Mouse (Mus musculus): ENCODE measurements around the gene Gripap1.
A peak's percentile ranks its signal among the peaks of the same experiment; 100 is the strongest.
"Not testable (repeated sequence)": the region's sequence is repeated elsewhere in the genome, so short reads cannot be mapped to it uniquely, and the experiment has no call there.

Gripap1 gene

DNA sequence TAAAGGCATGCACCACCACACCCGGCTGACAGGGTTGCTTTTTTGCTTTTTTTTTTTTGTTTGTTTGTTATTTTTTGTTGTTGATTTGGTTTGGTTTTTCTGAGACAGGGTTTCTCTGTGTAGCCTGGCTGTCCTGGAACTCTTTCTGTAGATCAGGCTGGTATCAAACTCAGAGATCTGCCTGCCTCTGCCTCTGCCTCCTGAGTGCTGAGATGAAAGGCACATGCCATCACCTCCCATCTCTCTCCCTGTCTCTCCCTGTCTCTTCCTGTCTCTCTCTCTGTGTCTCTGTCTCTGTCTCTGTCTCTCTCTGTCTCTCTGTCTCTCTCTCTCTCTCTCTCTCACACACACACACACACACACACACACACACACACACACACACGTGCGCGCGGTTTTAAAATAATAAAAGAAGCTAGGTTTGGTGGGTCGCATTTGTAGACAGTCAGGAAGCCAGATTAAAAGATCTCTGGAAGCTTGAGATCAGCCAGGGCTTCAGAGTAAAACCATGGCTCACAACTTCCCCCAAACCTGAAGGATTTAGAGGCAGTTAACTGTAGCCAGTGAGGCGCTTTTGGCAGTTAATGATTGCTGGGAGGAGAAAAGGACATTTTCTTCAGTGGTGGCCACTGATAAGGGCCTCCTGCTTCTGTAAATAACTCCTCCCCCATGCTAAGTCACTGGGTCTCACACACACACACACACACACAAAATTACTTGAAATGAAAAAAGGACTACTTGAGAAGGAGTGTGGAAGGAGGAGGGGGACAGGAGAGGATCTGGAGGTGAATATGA is 10.9 kb upstream of the Gripap1 start:
- ATAC-seq (ENCODE audit: insufficient number of reproducible peaks, low FRiP score, low TSS enrichment): no peak

DNA sequence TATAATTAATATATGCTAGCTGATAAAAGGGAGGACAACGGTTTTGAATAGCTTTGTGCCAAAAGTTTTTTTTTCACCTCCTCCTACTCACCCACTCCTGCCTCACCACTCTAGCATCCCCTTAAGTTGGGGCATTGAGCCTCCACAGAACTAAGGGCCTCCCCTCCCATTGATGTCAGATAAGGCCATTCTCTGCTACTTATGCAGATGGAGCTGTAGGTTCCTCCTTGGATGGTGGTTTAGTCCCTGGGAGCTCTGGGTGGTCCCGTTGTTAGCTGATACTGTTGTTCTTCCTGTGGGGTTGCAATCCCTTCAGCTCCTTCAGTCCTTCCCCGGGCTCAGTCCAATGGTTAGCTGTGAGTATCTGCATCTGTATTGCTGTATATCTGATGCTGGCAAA is 10.3 kb upstream of the Gripap1 start:
- ATAC-seq (ENCODE audit: insufficient number of reproducible peaks, low FRiP score, low TSS enrichment): no peak

DNA sequence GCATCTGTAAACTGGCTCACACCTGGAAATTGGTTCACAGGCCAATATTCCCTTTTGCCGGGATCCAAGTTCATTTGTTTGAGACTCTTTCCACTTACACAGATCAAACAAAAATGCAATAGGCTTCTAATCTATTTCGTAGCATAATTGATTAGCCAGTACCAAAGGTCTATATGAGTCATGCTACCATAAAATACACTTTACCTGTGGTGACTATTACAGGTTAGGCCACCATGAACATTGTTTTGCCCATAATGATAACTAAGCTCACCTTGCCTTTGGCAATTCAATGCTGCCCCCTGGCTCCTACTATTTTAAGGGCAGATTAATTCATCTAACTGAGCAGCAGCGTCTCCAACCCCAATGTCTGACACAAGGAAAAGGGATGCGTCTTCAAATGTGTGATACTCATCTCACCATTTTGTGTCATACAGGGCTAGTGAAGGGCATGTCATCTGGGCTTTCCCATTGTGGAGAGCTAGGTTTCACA is 6.9 kb upstream of the Gripap1 start:
- no peak for ATAC-seq (ENCODE audit: insufficient number of reproducible peaks, low FRiP score, low TSS enrichment)

DNA sequence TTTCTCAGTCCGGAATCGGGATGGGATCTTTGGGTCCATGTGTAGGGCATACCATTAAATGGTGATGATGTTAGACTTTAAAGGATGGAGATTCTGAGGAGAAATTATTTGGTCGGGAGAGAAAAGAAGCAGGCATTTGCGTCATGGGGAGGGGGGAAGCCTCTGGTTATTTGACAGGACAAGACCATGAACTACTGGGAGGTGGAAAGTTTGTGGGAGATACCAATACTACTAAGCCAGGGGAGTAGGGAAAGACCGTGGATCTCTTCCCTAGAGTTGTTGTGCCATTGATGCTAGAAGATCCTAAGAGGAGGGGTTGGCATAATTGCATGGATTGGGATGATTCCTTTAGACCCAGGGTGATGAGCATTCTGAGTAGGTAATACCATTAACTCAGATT is 744 bp downstream of the Gripap1 start:
- no peak for ATAC-seq (ENCODE audit: insufficient number of reproducible peaks, low FRiP score, low TSS enrichment)

DNA sequence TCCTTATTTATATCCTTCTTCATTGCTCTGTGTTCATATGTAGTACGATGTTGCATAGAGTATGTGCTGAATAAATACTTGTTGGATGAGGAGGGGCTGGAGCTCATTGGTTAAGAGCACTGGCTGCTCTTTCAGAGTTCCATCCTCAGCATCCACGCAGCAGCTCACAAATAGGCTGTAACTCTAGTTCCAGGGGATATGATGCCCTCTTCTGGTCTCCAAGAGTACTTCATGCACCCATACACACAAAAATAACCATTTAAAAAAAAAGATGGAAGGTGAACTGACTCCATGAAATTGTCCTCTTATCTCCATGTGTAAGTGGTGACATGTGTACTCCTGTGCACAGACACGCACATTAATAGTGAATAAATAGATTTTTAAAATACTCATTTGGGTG is 3.8 kb downstream of the Gripap1 start:
- ATAC-seq (ENCODE audit: insufficient number of reproducible peaks, low FRiP score, low TSS enrichment): no peak

DNA sequence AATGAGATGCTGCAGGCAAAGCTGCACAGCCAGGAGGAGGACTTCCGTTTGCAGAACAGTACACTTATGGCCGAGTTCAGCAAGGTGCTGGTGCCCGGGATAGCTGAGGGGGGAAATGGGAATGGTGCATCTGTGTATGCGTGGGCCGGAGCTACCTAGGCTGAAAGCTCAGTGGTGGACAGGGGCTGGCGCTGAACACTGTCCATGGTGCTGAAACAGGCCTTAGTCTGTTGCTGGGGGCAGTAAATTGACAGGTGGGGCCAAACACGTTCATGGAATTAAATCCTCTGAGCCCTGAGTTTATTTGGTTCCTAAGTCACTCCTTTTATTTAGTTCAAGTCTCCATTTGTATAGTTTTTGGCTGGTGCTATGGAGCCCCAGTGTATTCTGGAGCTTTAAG is 5.5 kb downstream of the Gripap1 start:
- no peak for ATAC-seq (ENCODE audit: insufficient number of reproducible peaks, low FRiP score, low TSS enrichment)

DNA sequence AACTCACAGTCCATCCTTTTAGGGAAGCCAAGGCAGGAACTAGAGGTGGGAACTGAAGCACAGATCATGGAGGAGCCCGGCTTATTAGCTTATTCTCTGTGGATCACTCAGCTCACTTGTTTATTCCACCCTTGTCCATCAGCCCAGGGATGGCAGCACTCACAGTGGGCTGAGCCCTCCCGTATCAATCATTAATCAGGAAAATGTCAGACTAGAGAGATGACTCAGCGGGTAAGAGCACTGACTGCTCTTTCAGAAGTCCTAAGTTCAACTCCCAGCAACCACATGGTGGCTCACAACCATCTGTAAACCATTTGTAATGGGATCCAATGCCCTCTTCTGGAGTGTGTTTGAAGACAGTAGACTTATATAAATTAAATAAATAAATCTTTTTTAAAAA is 7.8 kb downstream of the Gripap1 start:
- ATAC-seq (ENCODE audit: insufficient number of reproducible peaks, low FRiP score, low TSS enrichment): no peak

DNA sequence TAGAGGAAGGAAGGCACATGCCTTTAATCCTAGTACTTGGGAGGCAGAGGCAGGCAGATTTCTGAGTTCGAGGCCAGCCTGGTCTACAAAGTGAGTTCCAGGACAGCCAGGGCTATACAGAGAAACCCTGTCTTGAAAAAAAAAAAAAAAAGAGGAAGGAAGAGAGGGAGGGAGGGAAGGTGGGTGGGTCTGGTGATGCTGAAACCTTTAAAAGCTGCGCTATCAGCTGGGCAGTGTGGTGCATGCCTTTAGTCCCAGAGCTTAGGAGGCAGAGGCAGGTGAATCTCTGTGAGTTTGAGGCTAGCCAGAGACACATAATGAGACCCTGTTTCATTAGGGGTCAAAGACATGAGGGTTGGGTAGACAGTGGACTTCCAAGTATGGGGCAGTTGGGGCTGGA is 12.6 kb downstream of the Gripap1 start:
- not testable (repeated sequence) for ATAC-seq (ENCODE audit: insufficient number of reproducible peaks, low FRiP score, low TSS enrichment)

DNA sequence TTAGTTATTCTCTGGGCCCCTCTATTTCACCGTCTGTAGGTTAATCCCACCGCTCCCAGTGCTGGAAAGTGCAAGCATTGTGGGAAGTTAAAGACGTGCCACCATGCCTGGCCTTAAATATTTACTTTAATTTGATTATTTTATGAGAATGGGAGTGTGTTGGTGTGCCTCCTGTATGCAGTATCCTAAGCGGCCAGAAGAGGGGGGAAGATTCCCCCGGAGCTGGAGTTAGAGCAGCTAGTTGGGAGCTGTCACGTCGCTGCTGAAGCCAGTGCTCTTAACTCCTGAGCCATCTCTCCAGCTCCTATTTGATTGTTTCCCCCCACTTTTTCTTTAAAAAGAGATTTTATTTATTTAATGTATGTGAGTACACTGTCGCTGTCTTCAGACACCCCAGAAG is 25.5 kb downstream of the Gripap1 start:
- ATAC-seq (ENCODE audit: insufficient number of reproducible peaks, low FRiP score, low TSS enrichment): not testable (repeated sequence)

DNA sequence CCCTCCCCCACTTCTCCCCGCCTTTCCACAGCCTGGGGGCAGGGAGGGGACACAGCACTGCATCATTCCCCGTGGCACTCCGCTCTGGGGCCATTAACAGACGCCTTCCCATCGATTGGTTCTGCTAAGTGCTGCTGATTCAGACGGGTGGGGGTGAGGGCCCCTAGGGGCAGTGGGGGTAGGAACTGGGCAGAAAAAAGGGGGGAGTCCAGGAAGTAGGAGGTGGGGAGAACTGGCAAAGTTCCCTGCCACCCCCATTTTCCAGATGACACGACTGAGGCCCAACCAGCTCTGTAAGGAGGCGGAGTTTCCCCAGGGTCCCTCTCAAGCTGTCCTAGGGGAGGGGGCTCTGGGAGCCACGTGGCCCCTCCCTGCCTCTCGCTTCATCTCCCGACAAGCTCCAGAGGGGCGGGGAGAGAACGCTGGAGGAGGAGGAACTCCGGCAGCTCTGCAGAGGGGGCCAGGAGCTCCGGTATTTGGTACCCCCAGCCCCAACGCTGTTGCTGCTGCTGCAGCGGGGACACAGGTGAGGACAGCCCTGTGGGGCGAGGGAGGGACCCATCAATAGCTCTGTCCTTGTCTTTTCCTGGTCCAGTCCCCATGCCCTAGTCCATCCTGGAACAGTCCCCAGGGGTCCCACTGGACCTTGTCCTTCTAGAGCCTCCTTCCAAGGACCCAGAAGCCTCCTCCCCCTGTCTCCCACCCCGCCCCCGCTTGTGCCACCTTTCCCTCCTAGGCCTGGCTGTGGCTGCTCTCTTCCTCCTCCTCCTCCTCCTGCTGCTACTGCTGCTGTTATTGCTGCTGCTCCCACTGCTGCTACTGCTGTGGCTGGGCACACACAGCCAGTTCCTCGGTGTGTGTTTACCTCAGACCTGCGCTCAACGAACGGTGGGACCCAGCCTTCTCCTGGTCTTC is 32.6 kb downstream of the Gripap1 start, which contains the start of gene Kcnd1:
Kcnd1 (plus strand) TSS at position 425 of the 915 bp plus-strand sequence.
- peak; percentile 6; the same call in 1 of the 2 replicates for ATAC-seq (ENCODE audit: insufficient number of reproducible peaks, low FRiP score, low TSS enrichment)

DNA sequence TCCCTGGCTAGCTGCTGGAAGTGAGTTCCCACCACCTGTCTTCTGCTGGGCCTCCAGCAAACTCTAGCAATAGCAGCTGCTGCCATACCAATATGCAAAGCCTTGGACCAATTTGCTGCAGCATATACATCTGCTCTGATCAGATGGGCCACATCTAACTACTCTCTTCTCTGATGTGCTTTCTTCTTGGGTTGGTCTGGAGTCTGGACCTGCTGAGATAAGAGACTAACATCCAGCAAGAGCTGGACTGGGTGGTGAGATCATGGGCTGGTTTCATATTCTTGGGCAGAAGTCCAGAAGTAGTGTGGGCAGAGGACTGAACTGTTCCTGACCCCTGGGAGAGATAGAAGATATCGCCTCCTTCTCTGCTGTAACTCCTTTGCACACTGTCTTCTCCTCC is 47.6 kb downstream of the Gripap1 start:
- ATAC-seq (ENCODE audit: insufficient number of reproducible peaks, low FRiP score, low TSS enrichment): no peak

DNA sequence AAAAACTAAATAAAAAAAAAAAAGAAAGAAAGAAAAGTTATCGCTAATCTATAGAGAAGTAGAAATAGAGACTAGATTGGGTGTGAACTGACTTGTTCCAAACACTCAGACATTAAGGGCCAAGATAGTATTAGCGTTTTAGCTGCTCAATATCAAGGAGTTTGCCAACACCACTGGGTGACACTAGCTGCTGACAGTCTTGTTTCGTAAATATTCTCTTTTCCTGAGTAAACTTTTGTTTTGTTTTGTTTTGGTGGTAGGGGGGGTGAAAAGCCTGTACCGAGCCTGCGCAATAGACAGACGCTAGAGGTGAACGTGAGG is 51.2 kb downstream of the Gripap1 start:
- ATAC-seq (ENCODE audit: insufficient number of reproducible peaks, low FRiP score, low TSS enrichment): no peak

DNA sequence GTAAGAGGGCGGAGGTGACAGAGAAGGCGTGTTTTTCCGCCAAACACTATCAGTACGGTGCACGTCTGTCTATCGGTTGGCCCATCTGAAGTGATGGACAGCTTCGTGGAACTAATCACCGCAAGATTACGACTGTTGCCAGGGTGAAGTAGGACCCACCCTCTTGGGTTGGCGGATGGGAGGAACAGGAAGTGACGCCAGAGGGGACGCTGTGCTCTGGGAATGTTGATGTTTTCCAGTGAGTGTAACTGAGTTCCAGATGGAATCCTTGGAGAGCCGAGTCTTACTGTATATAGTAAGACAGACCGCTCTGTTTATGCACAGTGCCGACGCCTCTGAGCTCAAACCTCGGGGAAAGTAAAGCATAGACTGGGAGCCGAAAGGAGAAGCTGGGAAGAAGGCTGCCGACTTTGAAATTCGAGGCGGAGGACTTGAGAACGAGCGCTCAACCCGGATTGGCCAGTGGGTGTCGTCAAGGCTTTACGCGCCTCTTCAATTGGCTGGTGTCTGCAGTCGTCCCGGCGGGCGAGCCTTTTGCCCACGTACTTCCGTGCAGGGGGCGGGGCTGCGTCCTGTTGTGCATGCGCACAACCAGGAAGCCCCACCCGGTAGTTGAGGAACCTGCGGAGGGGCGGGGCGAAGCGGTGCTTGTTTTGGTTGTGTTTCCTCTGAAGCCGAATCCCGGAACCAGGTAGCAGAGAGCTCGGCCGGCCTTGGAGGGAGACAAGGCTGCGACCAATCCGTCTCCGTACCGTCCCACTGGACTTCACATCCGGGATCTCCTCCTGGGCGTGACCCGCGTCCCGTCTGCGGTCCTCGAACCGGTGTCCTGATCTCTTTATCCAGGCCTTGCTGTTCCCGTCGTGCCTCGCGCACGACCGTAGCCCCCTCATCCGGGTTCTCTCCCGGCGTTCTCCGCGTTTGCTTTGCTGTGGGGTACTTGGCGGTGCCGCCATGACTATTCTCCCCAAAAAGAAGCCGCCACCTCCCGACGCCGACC is 51.9 kb downstream of the Gripap1 start, which contains the start of gene Otud5:
Otud5 (plus strand) TSS at position 202 of the 1,000 bp plus-strand sequence.
- ATAC-seq (ENCODE audit: insufficient number of reproducible peaks, low FRiP score, low TSS enrichment): peak; percentile 97

DNA sequence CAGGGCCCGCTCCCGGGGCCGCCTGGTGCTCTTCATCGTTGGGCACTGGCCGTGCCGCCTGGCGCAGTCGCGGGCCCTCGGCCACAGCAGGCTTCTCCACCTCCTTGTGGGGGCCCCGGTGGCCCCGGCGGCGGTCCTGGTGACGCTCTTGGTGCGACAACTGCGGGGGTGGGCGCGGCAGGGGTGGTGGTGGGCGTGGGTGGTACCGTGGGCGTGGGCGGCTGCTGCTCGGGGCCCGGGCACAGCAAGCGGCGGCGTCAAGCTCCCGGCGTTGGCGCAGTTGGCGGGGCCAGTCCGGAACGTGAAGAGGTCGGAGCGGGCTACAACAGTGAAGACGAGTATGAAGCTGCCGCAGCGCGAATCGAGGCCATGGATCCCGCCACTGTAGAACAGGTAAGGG is 52.8 kb downstream of the Gripap1 start:
- no peak for ATAC-seq (ENCODE audit: insufficient number of reproducible peaks, low FRiP score, low TSS enrichment)

DNA sequence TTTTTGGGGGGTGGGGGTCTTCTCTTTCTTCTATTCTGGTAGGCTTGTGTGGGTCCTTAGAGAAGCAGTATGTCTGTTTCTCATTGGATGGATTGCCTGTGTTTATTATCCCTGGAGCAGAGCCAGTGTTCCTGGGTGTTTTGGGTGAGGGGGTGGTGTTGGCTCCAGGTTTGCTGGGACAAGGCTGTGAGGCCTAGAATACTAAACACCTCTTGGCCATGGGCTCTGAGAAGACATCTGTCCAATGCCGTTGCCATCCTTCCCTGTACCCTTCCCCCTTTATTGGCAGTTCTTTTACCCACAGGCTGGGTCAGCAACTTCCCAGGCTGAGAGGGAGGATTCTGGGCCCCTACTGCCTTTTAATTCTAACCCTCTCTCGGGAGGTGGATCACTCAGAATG is 58.3 kb downstream of the Gripap1 start:
- ATAC-seq (ENCODE audit: insufficient number of reproducible peaks, low FRiP score, low TSS enrichment): no peak

DNA sequence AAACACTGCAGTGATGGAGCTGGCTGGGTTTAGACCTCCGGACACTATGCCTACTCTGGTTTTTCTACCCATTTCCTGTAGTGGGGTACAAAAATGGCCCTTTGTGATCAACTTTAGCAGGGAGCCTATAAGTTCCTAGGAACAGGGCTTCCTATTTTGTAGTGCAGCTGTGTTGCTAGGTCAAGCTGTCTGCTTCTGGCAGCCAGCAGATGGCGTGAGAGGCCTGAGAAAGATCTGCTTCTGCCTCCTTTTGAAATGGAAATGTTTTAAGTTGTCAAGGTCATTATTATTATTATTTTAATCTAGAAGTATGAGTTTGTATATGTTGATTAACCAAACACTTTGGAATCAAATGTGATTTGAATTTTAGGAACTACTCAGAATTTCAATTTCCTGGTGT is 65.0 kb downstream of the Gripap1 start:
- no peak for ATAC-seq (ENCODE audit: insufficient number of reproducible peaks, low FRiP score, low TSS enrichment)

DNA sequence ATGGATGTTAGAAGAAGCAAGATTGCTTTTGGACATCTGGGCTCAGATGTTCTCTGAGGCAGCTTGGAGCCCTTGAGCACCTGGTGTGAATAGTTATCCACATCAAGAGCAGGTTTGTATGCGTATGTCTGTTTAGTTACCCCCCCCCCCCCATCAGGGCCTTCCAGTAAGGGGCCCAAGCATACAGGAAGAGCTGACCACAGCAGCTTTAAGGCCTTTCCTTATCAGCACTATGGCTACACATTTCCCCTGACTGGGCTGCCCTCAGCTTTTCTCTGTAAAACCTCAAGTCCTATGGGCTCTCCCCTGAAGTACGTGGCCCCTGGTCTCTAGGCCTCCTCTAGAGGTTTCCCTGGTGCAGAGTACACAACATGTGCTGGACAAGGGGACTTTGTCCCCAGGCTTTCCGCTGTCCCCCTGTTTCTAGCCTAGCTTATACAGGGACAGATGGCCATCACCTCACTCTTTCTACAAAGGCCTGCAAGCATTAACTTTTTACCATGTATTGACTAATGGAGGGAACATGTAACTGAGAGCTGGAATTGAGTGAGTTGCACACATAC is 69.7 kb downstream of the Gripap1 start:
- no peak for ATAC-seq (ENCODE audit: insufficient number of reproducible peaks, low FRiP score, low TSS enrichment)

DNA sequence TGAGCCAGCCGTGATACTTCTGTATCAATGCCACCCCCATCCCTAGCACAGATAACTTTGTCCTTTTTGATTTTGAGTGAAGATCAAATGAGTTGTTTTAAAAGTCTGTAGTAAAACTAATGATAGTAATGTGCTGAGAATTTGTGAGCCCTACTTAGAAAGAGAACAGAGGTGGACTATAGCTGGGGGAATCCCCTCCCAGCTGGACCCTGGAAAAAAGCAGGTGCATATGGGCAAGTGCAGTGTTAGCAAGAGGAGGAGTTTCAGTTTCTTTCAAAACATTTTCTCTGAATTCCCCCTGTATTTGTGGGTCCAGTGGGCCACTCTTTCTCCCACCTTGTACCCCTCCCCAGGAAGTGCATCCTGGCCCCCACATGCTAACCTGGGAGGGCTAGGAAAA is 73.6 kb downstream of the Gripap1 start:
- ATAC-seq (ENCODE audit: insufficient number of reproducible peaks, low FRiP score, low TSS enrichment): no peak

DNA sequence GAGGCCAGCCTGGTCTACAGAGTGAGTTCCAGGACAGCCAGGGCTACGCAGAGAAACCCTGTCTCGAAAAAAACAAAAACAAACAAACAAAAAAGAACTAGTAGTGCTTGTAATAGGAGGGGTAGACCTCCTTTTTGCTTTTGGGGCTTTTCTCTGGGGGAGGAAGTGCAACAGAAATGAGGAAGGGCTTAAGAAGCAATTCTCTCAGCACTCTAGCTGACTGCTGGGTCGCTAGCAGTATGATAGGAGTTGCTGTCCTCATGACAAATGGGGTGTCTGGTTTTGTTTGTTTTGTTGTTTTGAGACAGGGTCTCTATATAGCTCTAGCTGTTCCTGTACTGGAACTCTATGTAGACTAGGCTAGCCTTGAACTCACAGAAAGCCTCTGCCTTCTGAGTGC is 75.0 kb downstream of the Gripap1 start:
- no peak for ATAC-seq (ENCODE audit: insufficient number of reproducible peaks, low FRiP score, low TSS enrichment)

DNA sequence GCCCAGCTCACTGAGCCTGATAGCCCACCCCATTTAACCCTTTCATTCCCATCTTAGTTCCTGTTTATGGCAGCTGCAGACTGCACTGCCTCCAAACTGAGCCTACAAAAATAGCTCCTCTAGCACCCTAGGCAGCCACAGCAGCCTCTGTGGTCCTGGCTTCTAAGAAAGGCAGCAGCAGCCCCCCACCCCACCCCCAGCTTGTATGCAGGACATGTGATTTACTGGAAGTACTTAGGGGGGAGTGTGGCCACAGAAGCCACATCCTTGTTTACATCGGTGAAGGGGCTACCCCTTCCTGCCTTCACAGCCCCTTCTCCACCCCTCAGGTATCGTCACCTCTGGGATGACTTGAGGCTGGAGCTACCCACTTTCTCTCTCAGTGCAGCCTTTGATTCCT is 75.8 kb downstream of the Gripap1 start:
- no peak for ATAC-seq (ENCODE audit: insufficient number of reproducible peaks, low FRiP score, low TSS enrichment)

Data from cerebellum, adult (tissue).